Mouse (Mus musculus) G1E (cell line): ENCODE measurements around the gene Pltp. TPM values are rescaled to one million over a fixed set of nuclear protein-coding genes. Genes with fewer than 3 reads are reported as not detected.
A peak's percentile ranks its signal among the peaks of the same experiment; 100 is the strongest.

ENCODE experiments used
- ATAC-seq: 2 replicates; pipeline ENCODE4 v1.8.0; 2016; ENCODE audit warnings: mild to moderate bottlenecking; ENCODE audit not compliant: insufficient number of reproducible peaks, poor library complexity, low FRiP score, severe bottlenecking; ENCODE audit errors: extremely low read depth
- DNase-seq: peaks from one replicate; pipeline ENCODE4 v3.0.0; 2012; ENCODE audit warnings: low spot score
- H3K27me3 ChIP-seq: 2 replicates; pipeline ENCODE4 v1.6.1; 2012; ENCODE audit warnings: mild to moderate bottlenecking, low read length, inconsistent platforms; ENCODE audit not compliant: insufficient read depth
- H3K36me3 ChIP-seq: replicated peaks from 2 replicates; pipeline ENCODE3; 2012; ENCODE audit warnings: mild to moderate bottlenecking, inconsistent platforms
- H3K4me1 ChIP-seq: 2 replicates; pipeline ENCODE4 v1.6.1; 2012; ENCODE audit warnings: low read depth, low read length, inconsistent platforms, mixed read lengths; ENCODE audit not compliant: insufficient read depth
- H3K4me3 ChIP-seq: 2 replicates; pipeline ENCODE4 v1.5.1; 2012; ENCODE audit warnings: low read depth, mild to moderate bottlenecking, inconsistent platforms, low read length, moderate library complexity, mixed read lengths
- H3K9me3 ChIP-seq: replicated peaks from 2 replicates; pipeline ENCODE4 v1.6.1; 2012; ENCODE audit warnings: inconsistent platforms
- CTCF ChIP-seq: IDR thresholded peaks from 2 replicates; pipeline ENCODE4 v1.5.1; 2012; ENCODE audit warnings: low read depth, low read length, inconsistent platforms, mixed read lengths
- GATA1 ChIP-seq: IDR thresholded peaks from 2 replicates; pipeline ENCODE4 v1.6.1; 2012; ENCODE audit warnings: borderline replicate concordance, low read length, inconsistent platforms, mixed read lengths
- GATA2 ChIP-seq: IDR thresholded peaks from 2 replicates; pipeline ENCODE4 v1.6.1; 2012; ENCODE audit warnings: low read depth, low read length, inconsistent platforms, borderline replicate concordance
- POLR2AphosphoS5 ChIP-seq: IDR thresholded peaks from 2 replicates; pipeline ENCODE4 v1.6.1; 2012; ENCODE audit warnings: low read depth, low read length, inconsistent platforms; ENCODE audit not compliant: insufficient replicate concordance
- TAL1 ChIP-seq: conservative IDR thresholded peaks from 2 replicates; pipeline ENCODE4 v1.6.1; 2012; ENCODE audit warnings: low read depth, low read length, inconsistent platforms, mixed read lengths
- polyA plus RNA-seq: library from polyadenylated mRNA; stranded (reverse); fragments of >175 nt; gene quantifications from 2 replicates; pipeline ENCODE4 v1.2.3, GENCODE M21; 2012
- total RNA-seq, 2 experiments: library from RNA; stranded (forward) in 1 of 2; stranded (reverse) in 1 of 2; fragments of 200-1000 nt in 1 of 2; fragments of >200 nt in 1 of 2; fragmentation: Nextera tagmentation in 1 of 2; gene quantifications; 2 replicates each; pipeline ENCODE4 v1.2.3; 2014 to 2017

Pltp gene
- total and polyA plus RNA-seq, 3 experiments: not detected

DNA sequence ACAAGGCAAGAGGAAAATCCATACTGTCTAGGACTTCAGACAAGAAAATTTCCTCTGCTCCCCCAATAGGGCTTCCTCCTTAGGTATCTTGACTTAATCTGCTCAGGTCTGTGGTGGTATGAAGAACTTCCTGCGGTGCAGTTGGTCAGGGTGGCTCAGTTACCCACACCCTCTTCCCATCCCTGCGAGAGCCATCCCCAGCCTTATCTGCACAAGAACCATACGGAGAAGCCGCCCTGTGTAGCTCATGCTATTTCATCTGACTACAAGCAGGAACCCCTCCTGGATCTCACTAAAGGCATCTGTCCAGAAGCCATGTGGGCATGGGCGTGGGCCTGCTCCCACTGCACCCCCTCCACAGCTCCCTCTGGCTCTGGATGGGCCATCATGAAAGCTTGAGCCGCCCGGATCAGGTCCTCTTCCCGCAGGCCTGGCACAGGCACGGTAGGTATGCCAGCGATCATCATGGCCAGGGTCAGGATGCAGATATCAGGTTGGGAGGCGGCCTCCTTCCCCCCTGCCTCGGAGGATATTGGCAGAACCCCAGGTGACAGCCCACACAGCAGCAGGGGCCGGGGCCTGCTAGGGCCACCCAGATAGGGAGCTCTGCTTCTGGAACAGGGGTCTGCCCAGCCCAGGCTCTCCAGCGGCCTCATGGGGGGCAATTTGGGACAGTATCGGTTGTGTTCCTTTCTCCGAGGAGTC is 30.2 kb downstream of the Pltp start:
- ATAC-seq (no peak), DNase-seq (no peak)
- peaks cover 16% of the 10 kb centered on the region for H3K4me1 ChIP-seq

DNA sequence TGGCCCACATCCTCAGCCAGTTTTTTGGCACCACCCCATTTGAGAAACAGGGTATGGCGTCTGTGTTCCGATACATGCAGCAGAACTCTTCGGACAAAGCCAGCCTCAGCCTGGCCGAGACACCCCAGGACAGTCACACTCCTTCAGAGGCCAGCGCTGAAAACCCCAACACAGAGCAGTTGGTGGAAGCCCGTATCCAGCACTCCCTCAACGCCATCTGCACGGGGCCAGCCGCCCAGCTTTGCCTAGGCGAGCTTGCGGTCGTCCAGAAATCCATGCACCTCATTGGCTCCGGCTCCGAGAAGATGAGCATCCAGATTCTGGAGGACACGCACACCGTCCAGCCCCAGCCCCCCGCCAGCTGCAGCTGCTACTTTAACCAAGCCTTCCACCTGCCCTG is 32.0 kb downstream of the Pltp start:
- Histone ChIP-seq H3K27me3 (no peaks in the 10 kb centered on the region), H3K9me3 (no peaks in the 10 kb centered on the region), H3K36me3 (peaks cover 68% of the 10 kb centered on the region), H3K4me3 (no peak overlapping the region), H3K4me1 (peaks cover 23% of the 10 kb centered on the region)
- DNase-seq: no peak
- ATAC-seq: no peak
- TF ChIP-seq GATA2 (no peak), TAL1 (no peak), POLR2AphosphoS5 (no peak), CTCF (no peak), GATA1 (no peak)

More for the DNA sequence above, 30.2 kb downstream of the Pltp start:
- H3K4me3 ChIP-seq: no peak overlapping the region
- no peak for TF ChIP-seq GATA1
- no peak for TF ChIP-seq CTCF
- no peak for TF ChIP-seq POLR2AphosphoS5
- no peak for TF ChIP-seq GATA2
- peaks cover 54% of the 10 kb centered on the region for H3K36me3 ChIP-seq
- H3K9me3 ChIP-seq: no peaks in the 10 kb centered on the region
- H3K27me3 ChIP-seq: no peaks in the 10 kb centered on the region; the same call in 1 of the 2 replicates

DNA sequence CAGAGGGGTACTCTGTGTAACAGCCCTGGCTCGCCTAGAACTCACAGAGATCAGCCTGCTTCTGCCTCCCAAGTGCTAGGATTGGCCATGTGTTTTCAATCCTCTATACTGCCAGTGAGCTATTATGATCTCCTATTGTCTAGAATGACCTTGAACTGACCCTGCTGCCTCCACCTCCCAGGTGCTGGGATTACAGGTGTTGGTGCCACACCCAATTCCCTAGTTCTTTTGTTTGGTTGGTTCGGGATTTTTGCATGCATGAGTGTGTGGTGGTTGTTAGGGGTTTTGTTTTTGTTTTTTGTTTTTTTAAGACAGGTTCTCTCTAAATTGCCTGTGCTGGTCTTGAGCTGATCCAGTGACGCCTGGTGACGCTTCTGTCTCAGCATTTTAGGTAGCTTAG is 33.5 kb downstream of the Pltp start:
- no peak for DNase-seq
- peaks cover 23% of the 10 kb centered on the region for H3K4me1 ChIP-seq
- no peak for TF ChIP-seq GATA1
- TF ChIP-seq GATA2: no peak
- no peak for TF ChIP-seq CTCF
- TF ChIP-seq TAL1: no peak
- TF ChIP-seq POLR2AphosphoS5: no peak
- H3K4me3 ChIP-seq: no peak overlapping the region; the same call in 1 of the 2 replicates
- no peaks in the 10 kb centered on the region for H3K27me3 ChIP-seq
- peaks cover 80% of the 10 kb centered on the region for H3K36me3 ChIP-seq
- no peaks in the 10 kb centered on the region for H3K9me3 ChIP-seq
- ATAC-seq: no peak

DNA sequence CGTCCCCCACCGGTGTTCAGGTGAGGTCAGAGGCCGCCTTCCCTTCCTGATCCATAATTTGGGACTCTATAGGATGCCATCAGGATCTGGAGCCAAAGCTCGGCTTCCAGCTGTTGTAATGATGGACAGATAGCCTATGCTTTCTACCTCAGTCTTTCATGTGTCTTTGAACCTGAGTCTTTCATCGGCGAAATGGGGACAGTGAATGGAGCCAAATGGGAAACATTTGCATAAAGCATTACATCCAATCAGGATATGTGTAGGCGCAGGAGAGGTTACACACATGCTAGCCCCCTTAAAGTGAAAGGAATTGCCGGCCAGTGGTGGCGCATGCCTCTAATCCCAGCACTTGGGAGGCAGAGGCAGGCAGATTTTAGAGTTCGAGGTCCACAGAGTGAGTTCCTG is 34.3 kb downstream of the Pltp start:
- ATAC-seq: peak; percentile 42; the same call in 1 of the 2 replicates

DNA sequence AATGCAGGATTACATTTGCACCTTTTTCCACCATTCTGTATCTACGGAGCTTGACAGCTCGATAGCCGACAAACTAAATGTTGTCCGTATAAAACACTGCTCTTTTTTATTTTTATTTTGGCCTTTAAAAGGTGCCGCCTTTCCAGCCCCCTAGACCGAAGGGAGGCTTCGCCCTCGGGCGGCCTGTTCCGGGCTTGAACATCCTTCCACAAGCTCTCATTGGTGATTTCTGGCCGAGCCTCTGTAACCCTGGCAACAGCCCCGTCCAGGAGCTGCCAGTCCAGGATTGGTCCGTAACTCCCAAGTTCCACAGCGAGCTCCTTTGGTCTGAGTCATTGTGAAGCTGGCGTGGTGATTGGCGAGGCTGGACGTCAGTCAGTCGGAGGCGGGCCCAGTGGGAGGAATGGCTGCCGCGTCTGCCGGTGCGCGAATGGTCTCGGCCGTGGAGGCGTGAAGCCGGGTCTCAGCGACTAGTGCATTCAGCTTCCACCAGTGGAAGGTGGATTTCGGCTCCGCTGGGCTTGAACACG is 34.8 kb downstream of the Pltp start, which contains the start of gene Zswim1:
Gene Zswim1 (plus strand): TSS at position 51 of the 530 bp plus-strand sequence.
- Histone ChIP-seq H3K36me3 (peaks cover 73% of the 10 kb centered on the region), H3K27me3 (no peaks in the 10 kb centered on the region), H3K4me1 (peaks cover 23% of the 10 kb centered on the region), H3K9me3 (no peaks in the 10 kb centered on the region), H3K4me3 (peak within 1 kb of the TSS; percentile 88)
- ATAC-seq (peak; percentile 100), DNase-seq (peak; percentile 98)
- TF ChIP-seq CTCF (no peak), TAL1 (no peak), GATA1 (no peak), POLR2AphosphoS5 (no peak), GATA2 (no peak)

More for the DNA sequence above, 34.3 kb downstream of the Pltp start:
- H3K27me3 ChIP-seq: no peaks in the 10 kb centered on the region
- DNase-seq: peak; percentile 52
- H3K36me3 ChIP-seq: peaks cover 75% of the 10 kb centered on the region
- peak overlapping the region; percentile 88 for H3K4me3 ChIP-seq
- H3K4me1 ChIP-seq: peaks cover 23% of the 10 kb centered on the region
- TF ChIP-seq GATA2: no peak
- TF ChIP-seq GATA1: no peak
- no peak for TF ChIP-seq CTCF
- no peak for TF ChIP-seq POLR2AphosphoS5
- no peak for TF ChIP-seq TAL1
- no peaks in the 10 kb centered on the region for H3K9me3 ChIP-seq

DNA sequence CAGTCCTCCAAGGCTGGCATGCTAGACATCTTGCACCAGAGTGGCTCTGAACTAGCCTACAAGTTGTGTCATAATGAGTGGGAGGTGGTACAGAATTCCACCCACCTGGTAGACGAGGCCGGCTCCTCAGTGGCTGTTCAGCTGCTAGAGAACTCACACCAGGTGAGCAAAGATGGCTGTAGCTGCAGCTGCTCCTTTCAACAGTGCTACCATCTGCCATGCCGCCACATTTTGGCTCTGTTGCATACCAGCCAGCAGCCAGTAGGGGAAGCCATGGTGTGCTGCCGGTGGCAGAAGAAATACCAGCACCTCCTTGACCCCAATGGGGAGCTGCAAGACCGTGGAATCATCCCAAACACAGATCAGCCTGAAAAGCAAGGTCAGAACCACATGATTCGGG is 36.5 kb downstream of the Pltp start:
- Histone ChIP-seq H3K4me1 (peaks cover 23% of the 10 kb centered on the region), H3K4me3 (no peak overlapping the region), H3K27me3 (no peaks in the 10 kb centered on the region), H3K9me3 (no peaks in the 10 kb centered on the region), H3K36me3 (peaks cover 68% of the 10 kb centered on the region)
- DNase-seq (no peak), ATAC-seq (no peak)
- no peak for TF ChIP-seq GATA1
- TF ChIP-seq POLR2AphosphoS5: no peak
- no peak for TF ChIP-seq TAL1
- no peak for TF ChIP-seq GATA2
- no peak for TF ChIP-seq CTCF
